Mouse (Mus musculus) gastrocnemius, adult 8-10 months (tissue): ENCODE data around the gene Smarcd3. TPM values are rescaled to one million over a fixed set of nuclear protein-coding genes. Genes with fewer than 3 reads are reported as not detected.
A peak's percentile ranks its signal among the peaks of the same experiment; 100 is the strongest.

Experiments
- DNase-seq, 2 experiments: peaks; one replicate each; pipeline ENCODE4 v3.0.0; 2022; ENCODE audit warnings: low spot score in 2 of 2
- total RNA-seq, 4 experiments: library from RNA; stranded (reverse); gene quantifications; 2 replicates each; pipeline ENCODE4 v1.2.4; 2022

The Smarcd3 gene
- total RNA-seq, 4 experiments from 2014 or later = 207 to 267 (median 221) TPM

GRCm38 (mm10) chr5:24597901-24598569 lies 26.2 kb downstream of the Smarcd3 start:
- DNase-seq = no peak

- peak; percentile 71 to 73 for DNase-seq
Measured at GRCm38 (mm10) chr5:24597221-24597728, 26.9 kb downstream of the Smarcd3 start.

DNA sequence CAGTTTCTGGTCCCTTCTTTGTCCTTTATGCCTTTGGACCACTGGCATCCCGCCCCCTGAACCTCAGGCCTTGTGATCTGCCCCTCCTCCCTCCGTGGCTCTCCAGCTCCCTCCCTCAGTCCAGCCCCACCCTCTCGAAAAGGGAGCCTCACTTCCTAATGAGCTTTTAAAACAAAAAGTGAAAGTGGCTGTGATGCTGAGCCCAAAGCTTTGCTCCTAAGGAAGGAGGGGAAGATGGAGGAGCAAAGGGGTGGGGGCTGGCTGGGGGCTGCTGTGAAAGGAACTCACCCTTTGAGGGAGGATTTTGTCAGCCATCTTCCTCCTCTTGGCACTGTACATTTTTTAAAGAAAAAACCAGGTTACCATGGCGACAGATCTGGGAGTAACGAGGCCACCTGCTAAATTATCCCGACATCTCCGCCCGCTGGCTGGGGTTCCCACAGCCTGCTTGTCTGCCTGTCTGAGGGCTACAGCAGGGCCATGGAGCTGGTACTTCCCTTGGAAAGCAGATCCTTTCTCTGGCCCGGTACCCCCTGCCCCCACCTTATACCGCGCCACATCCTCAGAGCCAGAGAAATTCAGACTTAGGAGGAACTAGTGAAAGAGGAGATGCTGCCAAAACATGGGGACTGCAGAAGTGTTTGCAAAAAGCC lies 27.6 kb downstream of the Smarcd3 start:
- DNase-seq = no peak

DNA sequence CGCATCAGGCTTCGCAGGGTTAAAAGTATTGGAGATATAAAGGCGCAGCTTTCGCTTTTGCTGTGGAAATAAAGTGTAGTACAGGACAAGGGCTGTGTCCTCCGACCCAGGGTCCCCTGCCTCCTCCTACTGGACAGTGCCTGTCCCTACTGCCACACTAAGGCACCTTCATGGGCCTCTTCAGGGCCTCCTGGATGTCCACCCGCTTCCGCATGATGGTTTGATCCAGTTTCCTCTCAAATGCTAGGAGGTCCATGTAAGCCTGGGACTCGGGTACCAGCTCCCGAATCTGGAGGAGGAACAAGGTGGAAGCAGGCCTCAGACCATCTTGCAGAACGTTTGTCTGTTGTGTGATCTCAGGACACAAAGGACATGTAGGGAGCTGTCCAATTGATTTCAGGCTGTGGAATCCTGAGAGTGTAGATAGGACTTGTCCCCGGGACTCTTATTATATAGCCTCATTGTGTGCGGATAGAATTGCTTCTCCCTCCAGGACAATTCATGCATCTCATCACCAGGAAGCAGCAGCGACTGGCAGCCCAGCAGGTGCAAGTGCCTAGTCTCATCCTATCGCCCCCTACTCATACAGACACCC lies 28.3 kb downstream of the Smarcd3 start:
- no peak for DNase-seq

GRCm38 (mm10) chr5:24595261-24595660 lies 28.9 kb downstream of the Smarcd3 start:
- DNase-seq = no peak

DNA sequence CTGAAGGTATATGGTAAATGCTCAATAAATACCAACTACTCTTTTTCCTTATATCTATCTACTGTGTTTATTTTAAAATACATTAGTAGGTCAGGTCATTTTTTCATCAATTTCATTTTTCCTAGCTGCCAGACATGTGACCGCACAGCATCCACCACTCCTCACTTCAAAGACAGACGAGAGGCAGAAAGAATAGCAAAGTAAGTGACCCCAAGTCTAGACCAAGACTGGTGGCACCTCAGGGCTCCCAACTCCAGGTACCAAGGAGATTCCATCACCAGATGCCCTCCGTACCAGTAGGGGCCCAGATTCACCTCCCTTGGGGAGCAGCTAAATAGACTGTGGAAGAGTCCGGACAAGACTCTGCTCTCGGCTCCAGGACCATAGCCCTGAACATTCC lies 29.9 kb downstream of the Smarcd3 start:
- DNase-seq = no peak

DNA sequence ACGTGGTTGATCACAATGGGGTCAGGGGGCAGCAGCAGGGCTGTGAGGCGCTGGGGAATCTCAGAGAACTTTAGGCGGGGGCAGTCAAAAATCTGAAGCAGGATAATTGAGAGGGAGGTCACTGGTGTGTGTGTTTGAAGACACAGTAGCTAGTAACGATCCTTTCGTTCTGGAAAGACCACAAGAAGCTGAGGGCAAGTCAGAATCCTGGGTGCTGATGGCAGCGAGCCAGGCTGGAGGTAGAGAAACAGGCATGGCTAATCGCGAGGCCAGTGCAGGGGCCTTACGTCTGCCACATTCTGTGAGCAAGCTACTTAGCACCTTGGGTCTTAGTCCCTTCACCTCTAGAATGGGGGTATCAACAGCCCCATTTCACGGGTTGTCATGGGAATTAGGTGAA lies 30.3 kb downstream of the Smarcd3 start:
- DNase-seq = no peak

DNA sequence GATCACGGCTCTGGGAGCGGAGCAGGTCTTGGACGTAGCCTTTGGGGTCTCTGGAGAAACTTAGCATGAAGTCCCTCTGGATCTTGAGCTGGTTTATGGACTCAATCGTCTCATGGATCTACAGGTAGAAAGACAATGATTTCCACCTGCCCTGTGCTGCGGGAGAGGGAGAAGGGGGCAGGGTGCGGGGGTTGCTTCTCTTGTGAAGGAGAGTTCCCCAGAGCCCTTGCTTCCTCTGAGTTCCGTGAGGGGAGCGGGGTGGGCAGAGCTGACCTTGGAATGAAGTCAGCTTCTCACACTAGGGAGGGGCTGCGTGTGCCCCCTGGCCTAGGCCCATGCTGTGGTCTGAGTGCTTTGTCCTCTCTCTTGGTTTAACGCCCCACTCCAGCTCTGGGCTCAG lies 31.0 kb downstream of the Smarcd3 start:
- no peak for DNase-seq

DNA sequence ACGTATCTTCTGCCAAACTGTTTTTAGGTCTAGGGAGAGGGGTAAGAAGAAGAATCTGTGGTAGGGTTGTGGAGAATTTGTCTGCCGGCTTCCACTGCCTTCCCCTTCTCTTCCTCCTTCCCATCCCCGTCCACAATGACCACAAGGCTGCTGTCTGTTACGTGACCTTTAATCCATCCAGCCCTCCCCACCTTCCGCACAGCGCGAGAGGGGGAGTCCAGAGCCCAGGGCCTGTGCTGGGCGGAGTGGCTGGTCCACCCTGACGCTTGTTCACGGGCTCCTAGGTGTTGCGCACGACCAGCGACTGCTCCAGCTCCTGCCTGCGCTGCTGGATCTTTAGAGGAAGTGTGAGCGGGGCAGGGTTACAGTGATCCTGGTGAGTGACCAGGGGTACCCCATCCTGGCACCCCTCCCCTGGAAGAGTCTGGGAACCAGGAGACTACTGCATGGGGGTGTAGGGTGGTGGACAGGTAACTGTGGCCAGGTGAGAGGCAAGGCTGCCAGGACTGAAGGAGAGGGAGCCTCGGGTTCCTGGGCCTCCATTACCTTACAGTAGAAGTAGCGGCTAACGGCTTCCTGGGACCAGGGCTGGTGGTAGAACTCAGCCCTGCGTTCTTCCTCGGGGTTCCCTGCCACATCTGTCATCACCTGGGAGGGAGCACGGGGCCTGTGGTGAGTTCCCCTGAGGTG lies 31.6 kb downstream of the Smarcd3 start:
- DNase-seq = no peak

GRCm38 (mm10) chr5:24591796-24592470 lies 32.3 kb downstream of the Smarcd3 start:
- no peak for DNase-seq

DNA sequence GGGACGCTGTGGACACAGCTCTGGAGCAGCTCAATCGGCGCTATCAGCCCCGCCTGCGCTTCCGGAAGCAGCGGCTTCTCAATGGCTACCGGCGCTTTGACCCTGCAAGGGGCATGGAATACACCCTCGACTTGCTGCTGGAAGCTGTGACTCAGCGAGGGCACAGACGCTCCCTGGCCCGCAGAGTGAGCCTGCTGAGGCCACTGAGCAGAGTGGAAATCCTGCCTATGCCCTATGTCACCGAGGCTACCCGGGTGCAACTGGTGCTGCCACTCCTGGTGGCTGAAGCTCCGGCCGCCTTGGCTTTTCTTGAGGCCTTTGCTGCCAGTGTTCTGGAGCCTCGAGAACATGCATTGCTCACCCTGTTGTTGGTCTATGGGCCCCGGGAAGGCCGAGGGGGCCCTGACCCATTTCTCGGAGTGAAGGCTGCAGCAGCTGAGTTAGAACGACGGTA lies 32.9 kb downstream of the Smarcd3 start:
- DNase-seq = no peak

DNA sequence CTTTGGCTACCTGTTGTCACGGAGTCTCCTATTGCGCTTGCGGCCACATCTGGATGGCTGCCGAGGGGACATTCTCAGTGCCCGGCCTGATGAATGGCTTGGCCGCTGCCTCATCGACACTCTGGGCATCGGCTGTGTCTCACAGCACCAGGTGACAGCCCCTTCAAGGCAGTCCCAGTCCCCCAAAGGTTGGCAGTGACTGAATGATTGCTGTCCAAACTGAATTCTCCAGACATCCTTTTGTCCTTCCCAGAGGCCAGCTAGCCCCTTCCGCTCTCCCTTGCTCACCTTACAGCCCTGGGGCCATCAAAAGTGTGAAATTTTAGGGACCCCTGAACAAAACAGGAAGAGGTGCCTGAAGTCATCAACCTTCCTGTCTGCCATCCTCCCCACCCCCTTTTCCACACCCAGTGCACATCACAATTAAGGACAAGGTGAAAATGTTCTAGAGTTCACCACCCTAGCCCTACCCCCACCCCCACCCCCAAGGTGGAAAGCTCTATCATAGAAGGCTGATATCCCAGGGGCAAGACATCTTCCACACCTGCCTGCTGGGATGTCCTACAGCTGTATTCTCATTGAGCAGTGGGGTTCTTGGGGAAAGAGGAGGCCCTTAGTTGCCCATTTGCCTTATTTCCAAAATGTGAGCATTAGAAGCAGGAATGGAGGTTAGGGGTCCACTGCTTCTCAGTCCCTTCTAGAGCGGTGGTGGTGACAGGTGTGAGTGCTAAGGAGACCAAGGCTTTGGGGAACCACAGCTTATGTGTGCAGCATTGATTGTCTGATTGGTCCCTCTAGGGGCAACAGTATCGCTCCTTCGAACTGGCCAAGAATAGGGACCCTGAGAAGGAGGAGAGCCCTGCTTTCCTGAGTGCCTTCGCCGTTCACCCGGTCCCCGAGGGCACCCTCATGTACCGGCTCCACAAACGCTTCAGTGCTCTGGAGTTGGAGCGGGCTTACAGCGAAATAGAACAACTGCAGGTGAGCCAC lies 34.4 kb downstream of the Smarcd3 start:
- DNase-seq = no peak

DNA sequence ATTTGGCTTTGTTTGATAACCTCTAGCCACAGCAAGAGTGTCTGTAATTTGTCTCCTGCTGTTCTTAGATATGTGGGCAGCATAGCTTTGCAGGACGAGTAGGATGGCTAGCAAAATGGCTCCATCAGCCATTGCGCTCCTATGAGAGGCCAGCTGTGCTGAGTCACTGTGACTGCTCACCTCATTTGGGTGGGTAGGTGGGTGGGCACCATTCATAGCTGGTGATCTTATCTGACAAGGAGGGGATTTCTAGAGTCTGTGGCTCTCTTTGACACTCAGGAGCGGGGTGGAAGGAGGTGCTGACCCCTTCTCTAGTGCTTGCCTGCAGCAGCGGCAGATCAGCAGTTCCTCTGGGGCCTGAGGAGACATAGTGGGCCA lies 37.0 kb downstream of the Smarcd3 start:
- DNase-seq = no peak

DNA sequence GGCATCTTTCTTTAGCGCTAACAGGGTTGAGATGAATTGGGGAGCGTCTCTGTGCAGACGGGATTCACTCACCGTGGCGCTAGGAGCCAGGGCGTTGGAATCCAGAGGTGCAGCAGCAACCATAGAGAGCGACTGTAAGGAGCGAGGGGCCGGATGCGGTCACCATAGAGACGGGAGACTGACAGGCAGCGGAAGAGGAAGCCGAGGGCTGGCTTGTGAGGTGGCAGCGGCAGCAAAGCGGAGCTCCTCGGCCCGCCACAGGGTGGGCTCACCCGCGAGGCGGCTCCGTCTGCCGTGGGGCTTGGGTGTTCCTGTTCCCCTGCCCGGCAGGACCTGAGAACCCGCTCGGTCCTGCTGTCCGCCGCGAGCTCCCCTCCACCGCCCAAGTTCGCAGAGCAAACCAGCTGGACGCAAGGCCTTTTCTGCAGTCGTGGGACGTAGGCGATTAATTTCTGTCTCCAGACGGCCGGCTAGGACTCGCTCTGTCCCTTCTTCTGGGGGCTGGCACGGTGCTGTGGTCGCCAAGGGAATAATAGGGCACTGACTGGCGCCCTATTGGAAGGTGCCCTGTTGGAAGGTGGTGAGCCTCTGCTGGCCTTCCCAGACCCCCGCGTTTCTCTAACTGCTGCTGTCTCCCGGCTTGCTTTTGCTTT lies 37.5 kb downstream of the Smarcd3 start, which contains the start of gene Chpf2:
Gene Chpf2, plus strand, starts transcription at position 195 of the 653 bp plus-strand sequence.
- DNase-seq = peak in 1 of 2 experiments; percentile 66

DNA sequence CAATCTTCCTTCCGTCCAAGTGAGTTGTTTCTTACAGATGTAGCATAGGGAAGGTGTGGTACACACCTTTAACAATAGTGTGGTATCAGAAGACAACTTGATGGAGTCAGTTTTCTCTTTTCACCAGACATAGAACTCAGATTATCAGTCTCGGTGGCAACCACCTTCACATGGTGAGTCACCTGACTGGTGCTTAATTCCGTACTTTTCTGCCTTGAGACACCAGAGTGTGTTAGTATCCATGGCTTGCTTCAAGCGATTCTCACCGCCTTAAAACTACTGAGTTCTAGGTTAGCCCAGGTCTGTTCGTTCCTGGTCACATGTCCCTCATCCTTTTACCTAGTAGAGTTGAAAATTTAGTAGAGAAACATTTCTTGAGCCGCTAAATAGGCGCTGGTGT lies 38.1 kb downstream of the Smarcd3 start:
- DNase-seq = no peak

DNA sequence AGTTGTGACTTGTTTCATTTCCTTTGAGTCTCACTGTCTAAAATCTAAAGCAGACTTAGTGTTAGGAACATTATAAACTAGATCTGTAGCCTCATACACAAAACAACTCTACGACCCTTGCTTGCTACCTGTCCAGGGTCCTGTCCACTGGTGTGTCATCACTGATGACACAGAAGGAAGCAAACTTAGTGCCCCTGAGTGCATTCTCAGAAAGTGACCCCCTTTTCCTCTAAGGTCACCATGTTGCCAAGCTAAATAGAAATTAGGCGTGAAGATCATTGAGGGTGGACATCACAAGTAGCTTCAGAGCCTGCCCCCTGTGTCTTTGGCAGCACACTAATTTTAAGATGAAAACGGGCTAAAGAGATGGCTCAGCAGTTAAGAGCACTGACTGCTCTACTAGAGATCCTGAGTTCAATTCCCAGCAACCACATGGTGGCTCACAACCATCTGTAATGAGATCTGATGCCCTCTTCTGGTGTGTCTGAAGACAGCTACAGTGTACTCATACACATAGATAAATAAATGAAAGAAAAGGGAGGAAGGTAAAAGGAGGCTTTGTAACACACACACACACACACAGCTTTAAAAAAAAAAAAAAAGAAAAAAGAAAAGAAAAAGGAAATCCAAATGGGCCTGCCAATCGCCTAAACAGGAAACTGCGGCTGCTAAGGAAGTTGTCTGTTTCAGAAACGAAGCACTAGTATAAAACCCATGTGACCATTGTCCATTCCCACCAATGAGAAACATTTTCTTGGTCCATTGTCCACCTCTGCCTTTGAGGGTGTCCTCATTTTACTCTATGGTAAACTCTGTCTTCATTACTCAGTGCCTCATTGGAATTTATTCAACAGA lies 45.9 kb downstream of the Smarcd3 start:
- DNase-seq = no peak

GRCm38 (mm10) chr5:24577183-24577929 lies 46.9 kb downstream of the Smarcd3 start, which contains the start of gene Abcf2:
Abcf2 (minus strand) TSS chr5:24577467.
- peak; percentile 99 to 100 for DNase-seq

- DNase-seq = no peak
Measured at GRCm38 (mm10) chr5:24576801-24577182, 47.4 kb downstream of the Smarcd3 start.
